Mouse (Mus musculus) T-helper 17 cell (primary cell): ENCODE measurements at regions not wholly inside any gene's neighbourhood (a gene's known extent, or its start where the extent isn't known, plus 50 kb on each side); places are given as distances from the start of the nearest gene placed in this dataset.
"Not testable (repeated sequence)": the region's sequence is repeated elsewhere in the genome, so short reads cannot be mapped to it uniquely, and the experiment has no call there.

ENCODE experiments used
- in situ Hi-C, 2 experiments: fragments of 300-600 bp; cut with MboI, MseI; formaldehyde crosslinking; loops; 1 replicate in 1 of 2; 2 replicates in 1 of 2; pipeline ENCODE4 v1.15.1; 2025; ENCODE audit warnings: high pct_unique_total_duplicates in 2 of 2

DNA sequence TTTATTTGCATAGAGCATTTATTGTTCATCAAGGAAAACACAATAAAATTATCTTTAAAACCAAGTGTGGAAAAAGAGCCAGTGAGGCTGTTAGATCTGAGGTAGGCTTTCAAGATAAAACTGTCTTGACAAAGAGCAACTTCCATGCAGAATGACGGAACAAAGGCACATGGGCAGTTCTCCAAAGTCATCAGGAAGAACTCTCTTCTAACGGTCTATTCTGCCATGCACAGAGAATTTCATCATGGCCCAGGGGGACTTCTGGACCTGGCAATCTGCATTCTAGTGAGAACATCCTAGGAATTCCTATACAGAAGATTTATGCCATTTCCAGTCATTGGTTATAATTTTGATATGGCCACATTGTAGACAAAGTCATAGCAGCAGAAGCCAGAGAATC lies 211.0 kb upstream of the Slc7a11 start:
- in situ Hi-C loops, result loop anchor here in 1 of 2 experiments (5.0 kb wide), 1 partner anchor 98 kb away; no protein-coding TSS in a partner anchor

GRCm38 (mm10) chr3:50652265-50652664 lies 208.9 kb upstream of the Slc7a11 start:
- in situ Hi-C loops, result loop anchor here in 1 of 2 experiments (5.0 kb wide), 1 partner anchor 100 kb away; no protein-coding TSS in a partner anchor

- in situ Hi-C loops, result no loop called here
Measured at GRCm38 (mm10) chr3:50643068-50643467, 199.7 kb upstream of the Slc7a11 start.

DNA sequence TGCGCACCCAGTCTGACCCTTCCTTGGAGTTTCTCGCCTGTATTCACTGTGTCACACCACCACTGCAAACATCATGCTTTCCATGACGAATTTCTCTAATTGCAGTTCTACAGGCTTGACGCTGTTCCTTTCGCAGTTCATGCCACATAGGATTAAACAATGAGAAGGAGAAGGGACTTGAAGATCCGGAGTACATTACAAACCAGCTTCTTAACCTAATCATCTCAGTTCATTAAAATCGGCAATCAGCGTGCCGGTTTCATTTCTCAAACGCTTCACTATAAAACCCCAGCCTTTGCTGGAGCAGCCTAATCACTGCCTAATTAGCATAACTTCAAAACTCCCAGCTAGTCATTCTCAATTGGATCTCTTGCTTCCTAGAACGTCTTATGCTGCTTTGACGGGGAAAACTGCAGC lies 196.5 kb upstream of the Slc7a11 start:
- in situ Hi-C loops, result no loop called here

DNA sequence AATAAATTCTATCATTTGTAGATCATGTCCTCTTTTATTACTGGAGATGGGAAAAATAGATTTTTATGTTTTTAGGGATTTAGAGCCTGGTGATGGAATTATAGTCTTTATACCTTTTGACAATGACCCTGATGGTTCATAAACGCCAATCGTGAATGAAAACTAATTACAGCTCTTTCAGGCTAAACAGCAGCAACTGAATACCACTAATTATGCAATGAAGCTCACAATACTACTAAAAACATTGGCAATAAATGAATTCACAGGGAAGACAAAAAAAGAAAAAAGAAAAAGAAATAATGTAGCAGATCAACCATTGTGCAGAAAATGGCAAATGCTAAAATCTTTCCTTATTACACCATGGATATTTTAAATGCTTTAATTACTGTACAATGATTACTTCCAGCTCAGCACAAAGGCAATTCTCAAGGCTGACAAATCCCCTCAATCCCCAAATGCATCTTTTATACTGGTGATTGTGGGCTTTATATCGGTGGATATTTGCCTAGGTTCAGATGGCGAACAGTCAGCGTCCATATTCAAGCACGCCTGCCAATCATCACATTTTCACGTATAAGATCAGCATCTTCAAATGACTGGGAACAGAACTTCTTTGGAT lies 191.2 kb upstream of the Slc7a11 start:
- in situ Hi-C loops, result no loop called here

- in situ Hi-C loops, result no loop called here
Measured at GRCm38 (mm10) chr3:50631286-50631685, 187.9 kb upstream of the Slc7a11 start.

DNA sequence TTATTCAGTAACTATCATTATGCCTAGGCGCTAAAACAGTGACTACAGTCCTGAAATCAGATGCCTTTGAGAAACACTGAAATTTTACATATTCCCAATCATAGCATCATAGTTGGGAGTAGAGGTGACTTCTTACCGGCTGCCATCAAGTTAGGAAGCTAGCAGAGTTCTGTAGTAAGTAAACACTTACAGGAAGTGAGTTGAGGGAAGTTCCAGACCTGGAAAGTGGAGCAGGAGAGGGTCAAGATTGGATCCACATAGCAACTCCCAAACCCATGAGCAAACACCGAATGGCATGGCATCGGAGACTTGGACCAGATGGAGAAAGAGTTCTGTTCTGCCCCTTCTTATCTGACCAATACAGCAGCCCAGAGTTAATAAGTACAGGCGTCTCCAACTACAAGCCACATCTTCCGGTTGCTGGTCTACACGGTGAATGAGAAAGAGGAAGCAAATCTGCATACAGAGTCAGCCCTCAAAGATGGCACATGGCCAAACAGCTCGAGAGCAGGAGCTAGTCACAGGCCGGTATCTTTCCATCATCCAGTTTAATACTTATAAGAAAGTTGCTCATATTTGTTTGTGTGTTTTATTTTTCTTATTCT lies 184.8 kb upstream of the Slc7a11 start:
- in situ Hi-C loops, result no loop called here

DNA sequence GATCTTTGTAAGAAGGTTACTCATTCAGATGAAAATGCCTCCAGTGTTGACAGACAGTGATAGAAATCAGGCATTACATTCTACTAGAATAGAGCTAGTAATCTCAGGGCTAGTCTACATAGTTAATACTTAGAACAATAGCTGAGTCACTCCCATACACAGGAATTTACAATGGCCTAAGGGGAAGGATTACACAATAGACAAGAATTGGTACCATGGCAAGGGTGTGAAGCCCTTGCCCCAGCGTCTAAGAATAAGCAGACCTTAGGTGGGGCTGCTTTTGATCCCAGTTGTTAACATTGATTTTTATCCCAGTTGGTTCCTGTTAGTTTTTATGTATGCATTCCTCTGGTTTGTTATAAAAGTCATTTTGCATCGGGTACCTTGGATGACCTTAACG lies 177.8 kb upstream of the Slc7a11 start:
- in situ Hi-C loops, result not testable (repeated sequence)

DNA sequence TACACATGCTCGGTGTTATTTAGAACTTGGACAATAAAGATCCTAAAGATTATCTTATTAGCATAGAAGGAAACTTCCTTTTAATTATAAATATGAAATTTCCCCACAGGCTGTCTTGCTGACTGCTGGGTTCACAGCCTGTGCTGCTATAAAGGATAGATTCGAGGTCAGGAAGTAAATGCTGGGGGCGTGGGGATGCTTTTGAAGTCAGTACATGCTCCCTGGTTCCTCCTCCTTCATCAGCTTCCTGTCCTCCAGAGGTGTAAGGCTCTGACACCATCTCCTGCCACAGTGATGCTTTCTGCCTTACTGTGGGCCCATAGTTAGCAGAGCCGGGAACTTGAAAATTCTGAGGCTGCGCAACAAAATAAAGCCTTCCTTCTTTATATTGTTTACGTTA lies 175.6 kb upstream of the Slc7a11 start:
- in situ Hi-C loops, result no loop called here

DNA sequence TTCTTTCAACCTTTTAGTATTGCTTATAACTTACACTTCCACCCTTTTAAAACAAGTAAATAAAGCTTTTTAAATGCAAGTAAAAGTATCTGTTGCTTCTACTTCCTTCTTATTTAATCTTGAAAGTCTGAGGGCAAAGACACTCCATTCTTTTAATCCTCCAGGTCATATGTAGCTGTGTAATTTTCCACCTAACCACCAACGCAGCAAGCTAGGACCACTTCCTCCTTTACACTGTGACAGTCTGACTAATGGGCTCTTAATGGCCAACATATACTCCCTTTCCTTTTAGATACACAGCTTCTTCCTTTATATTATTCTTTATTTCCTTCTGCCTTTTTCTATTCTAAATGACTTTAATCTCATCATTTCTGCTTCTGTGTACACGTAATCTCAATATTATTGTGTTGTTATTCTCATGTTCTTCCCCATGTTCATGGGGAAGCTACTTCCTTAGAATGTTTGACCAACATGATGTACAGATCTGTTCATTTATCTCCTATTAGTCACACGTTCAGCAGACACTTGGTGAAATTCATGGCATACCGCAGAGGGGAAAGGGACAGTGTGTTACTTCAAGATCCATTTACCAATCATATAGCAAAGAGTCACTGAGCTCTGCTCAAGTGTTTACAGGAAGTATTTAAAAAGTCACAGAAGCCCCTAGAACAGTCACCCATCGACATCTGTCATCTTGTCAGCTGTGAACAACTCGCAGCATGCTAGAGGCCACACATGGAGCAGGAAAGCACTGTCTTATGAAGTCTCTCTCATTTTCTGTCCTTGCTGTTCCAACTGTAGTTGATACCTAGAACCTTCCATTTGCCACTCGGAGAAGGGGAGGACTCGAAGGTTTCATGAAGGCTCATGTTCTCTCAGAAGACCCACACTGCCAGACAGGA lies 172.2 kb upstream of the Slc7a11 start:
- in situ Hi-C loops, result no loop called here

DNA sequence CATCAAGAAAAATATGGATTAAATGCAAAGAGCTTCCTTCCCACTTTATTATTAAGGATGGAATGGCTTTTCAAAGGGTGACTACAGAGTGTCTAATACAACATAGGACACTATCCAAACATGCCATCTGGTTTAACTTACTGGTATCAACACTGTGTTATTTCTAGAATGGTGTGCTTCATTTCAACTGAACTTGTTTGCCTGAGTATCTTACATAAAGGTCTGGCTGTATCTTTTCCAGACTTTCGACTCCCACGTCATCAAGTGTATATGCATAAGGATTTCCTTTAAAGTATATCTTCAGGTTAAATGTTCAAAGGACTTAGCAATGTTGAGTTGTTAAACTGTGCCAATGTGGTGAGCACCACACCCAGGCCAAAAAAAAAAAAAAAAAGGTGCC lies 169.6 kb upstream of the Slc7a11 start:
- in situ Hi-C loops, result no loop called here

DNA sequence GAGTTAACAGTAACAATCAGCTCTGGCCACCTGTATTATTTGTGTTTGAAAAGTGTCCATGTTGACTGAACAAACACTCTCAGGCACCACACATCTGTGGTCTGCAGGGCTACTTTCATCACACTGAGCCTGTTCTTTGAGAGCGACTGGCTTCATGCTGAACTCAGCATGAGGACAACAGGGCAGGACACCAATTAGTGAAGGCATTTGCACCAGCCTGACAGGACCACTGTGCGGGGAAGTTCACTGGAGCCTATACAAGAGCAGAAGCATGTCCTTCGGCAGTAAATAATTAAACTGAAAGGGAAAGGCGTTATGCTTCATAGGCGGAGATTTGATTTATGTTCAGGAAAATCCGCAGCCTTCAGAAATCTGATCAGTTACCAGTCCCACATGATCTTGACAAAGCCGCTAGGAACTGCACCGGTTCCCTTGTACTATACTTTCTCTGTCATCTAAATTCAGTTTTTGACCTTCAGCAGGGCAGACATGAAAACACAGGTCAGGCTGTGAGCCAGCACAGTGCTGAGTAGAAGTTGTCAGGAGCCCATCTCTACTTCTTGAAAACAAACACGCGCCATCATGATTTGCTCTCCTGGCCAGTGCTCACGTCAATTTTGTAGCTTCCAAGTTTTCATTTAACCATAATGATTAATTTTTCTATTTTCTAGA lies 166.1 kb upstream of the Slc7a11 start:
- in situ Hi-C loops, result no loop called here

DNA sequence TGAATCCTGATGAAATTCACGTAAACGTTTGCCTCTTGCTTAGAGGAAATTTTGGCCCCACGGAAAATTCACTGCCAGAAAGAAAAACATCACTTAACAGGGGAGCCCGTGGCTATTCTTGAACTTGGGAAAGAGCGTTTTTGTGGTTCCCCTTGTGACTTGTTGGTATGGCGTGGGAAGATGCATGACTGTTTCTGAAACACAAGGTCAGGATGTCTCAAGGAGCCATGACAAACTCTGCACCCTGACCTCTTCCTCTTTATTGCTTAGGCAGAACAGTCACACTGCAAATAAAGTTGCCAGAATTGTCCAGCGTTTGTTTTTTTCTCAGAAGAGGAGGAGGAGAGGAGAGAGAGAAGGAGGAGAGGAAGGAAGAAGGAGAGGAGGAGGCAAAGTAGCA lies 164.3 kb upstream of the Slc7a11 start:
- in situ Hi-C loops, result no loop called here

DNA sequence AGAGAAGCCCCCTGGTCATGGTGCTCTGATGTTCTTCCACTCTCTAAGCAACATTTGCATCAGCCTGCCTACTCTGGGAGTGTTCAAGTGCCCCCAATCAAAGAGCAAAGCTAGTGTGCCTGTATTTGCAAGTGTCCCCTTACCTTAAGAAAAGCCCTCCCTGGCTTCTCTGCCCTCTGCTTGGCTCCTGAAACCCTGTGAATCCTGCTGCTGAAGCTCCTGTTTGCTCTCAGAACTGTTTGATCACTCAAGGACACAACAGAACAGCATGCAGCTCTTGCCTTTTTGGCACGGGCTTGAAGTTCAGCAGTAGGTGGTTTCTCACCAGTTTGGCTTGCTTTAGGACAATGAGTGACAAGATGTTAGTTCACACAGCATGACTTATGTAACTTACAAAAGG lies 163.6 kb upstream of the Slc7a11 start:
- in situ Hi-C loops, result no loop called here

DNA sequence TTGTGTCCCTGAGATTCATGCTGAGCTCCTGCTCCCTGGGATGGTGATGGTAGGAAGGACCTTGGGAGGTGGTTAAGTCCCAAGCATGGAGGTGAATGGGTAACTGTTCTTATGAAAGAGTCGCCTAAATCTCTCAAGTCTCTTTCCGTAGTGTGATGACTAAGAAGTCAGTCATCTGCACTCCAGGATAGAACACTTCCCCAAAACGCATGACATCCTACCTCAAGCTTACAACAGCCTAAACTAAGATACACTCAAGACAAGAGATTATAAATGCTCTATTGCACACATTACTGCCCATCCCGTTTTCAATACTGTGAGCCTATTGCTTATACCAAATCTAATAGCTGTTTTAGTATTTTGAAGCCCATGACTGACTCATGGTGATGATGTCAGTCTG lies 162.3 kb upstream of the Slc7a11 start:
- in situ Hi-C loops, result no loop called here

DNA sequence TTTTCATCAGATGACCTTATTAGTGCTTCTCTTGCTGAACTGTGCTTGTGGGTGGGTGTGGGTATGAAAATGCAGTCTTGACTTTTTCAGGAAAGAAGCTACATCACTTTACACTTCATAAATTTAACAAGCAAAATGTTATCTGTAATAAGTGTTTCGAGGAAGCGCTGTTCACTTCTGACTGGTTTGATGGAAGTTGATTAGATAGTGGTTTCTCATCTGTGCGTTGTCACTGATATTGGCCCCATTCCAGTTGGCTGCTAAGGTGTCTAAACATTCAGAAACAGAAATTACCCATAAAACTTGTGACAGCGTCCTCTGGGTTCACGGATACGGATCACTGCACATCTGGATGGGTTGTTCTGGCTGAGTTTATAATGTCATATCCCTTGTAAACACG lies 159.8 kb upstream of the Slc7a11 start:
- in situ Hi-C loops, result no loop called here

DNA sequence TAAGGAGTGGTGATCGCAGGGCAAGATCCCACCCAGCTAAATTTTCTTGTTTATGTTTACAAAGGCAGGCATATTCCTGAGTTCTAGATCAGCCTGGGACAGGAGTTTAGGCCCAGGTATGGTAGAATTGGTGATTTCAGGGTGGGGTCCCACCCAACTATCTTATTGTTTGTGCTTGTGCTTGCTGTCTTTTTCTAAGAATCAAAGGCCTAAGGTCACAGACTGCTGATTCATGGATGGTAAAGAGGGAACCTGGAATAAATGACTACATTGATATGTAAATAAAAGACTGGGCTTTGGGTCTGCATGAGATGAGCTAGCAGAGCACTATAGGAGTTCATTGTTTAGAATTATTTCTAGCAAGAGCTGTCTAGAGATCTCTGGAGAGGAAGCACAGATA lies 152.3 kb upstream of the Slc7a11 start:
- in situ Hi-C loops, result no loop called here

- in situ Hi-C loops, result no loop called here
Measured at GRCm38 (mm10) chr3:50584323-50584722, 140.9 kb upstream of the Slc7a11 start.

GRCm38 (mm10) chr3:50583475-50583874 lies 140.1 kb upstream of the Slc7a11 start:
- in situ Hi-C loops, result no loop called here

DNA sequence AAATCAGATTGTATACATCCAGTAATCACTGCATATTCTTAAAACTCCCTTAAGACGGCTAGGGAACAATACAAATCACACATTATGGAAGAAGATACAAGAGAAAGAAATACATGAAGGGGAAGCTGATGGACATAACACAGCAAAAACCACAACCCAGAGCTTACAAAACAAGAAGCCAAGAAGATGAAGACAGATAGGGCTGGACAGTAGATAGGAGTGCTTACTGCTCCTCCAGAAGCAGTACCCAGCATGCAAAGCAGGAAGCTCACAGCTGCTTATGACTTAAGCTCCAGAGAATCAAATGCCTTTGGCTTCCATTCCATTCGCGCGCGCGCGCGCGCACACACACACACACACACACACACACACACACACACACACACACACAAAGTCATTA lies 131.0 kb upstream of the Slc7a11 start:
- in situ Hi-C loops, result no loop called here

- in situ Hi-C loops, result no loop called here
Measured at GRCm38 (mm10) chr3:50570027-50570426, 126.6 kb upstream of the Slc7a11 start.

- in situ Hi-C loops, result no loop called here
Measured at GRCm38 (mm10) chr3:50569565-50569964, 126.2 kb upstream of the Slc7a11 start.
